Mouse (Mus musculus): ENCODE measurements at regions not wholly inside any gene's neighbourhood (a gene's known extent, or its start where the extent isn't known, plus 50 kb on each side); places are given as distances from the start of the nearest gene placed in this dataset.

- TF ChIP-seq MYB (IDR thresholded peaks at IDR 0.05; ENCODE audit: low read depth, low read length) (no peak), CTCF (IDR thresholded peaks at IDR 0.05 in 2 of 3, conservative IDR thresholded peaks at IDR 0.05 in 1 of 3; ENCODE audit: control insufficient read depth in 1 of 3, insufficient read depth in 1 of 3, low read depth in 2 of 3, low read length in 3 of 3, poor library complexity in 1 of 3, severe bottlenecking in 1 of 3) (no peak), EP300 (IDR thresholded peaks at IDR 0.05; ENCODE audit: low read depth in 1 of 2, low read length in 2 of 2) (no peak), ZNF384 (IDR thresholded peaks at IDR 0.05; ENCODE audit: low read depth, low read length) (no peak), ETS1 (IDR thresholded peaks at IDR 0.05; ENCODE audit: low read depth, low read length) (no peak), E2F4 (IDR thresholded peaks at IDR 0.05; ENCODE audit: borderline replicate concordance, low read depth, low read length) (no peak), CHD2 (IDR thresholded peaks at IDR 0.05; ENCODE audit: low read length) (no peak), POLR2A (IDR thresholded peaks at IDR 0.05; ENCODE audit: control insufficient read depth in 1 of 2, insufficient read depth in 1 of 2, low read depth in 1 of 2, low read length in 2 of 2, poor library complexity in 1 of 2) (no peak), NELFE (IDR thresholded peaks at IDR 0.05; ENCODE audit: low read depth, low read length) (no peak), GATA1 (IDR thresholded peaks at IDR 0.05; ENCODE audit: low read depth, low read length) (no peak)
These were observed 276.1 kb downstream of the Rngtt start for GRCm38 (mm10) chr4:33586290-33586614.
